Mouse (Mus musculus) kidney, embryonic 16.5 days (tissue): ENCODE measurements around the gene Rab14. TPM values are rescaled to one million over a fixed set of nuclear protein-coding genes. Genes with fewer than 3 reads are reported as not detected.
A peak's percentile ranks its signal among the peaks of the same experiment; 100 is the strongest.

ENCODE experiments used
- ATAC-seq: fragments of 200-750 bp; cut with Nextera tagmentation; 2 replicates; pipeline ENCODE4 v1.8.0; 2017; ENCODE audit warnings: moderate TSS enrichment; ENCODE audit not compliant: low FRiP score, low TSS enrichment
- H3K27ac ChIP-seq: fragments of 300-500 bp; sonication (generic); 2 replicates; pipeline ENCODE4 v1.5.1; 2014; ENCODE audit warnings: low read length
- H3K27me3 ChIP-seq: fragments of 300-500 bp; sonication (generic); 2 replicates; pipeline ENCODE4 v1.6.1; 2014; ENCODE audit warnings: low read length, control low read depth, mixed read lengths; ENCODE audit not compliant: insufficient read depth
- H3K36me3 ChIP-seq: fragments of 300-500 bp; sonication (generic); 2 replicates; pipeline ENCODE4 v1.6.1; 2014; ENCODE audit warnings: low read length, control low read depth, mixed read lengths; ENCODE audit not compliant: insufficient read depth
- H3K4me1 ChIP-seq: fragments of 300-500 bp; sonication (generic); 2 replicates; pipeline ENCODE4 v1.6.1; 2014; ENCODE audit warnings: low read length, control low read depth, mixed read lengths; ENCODE audit not compliant: insufficient read depth
- H3K4me2 ChIP-seq: fragments of 300-500 bp; sonication (generic); replicated peaks from 2 replicates; pipeline ENCODE4 v1.6.1; 2014; ENCODE audit warnings: low read depth, low read length
- H3K4me3 ChIP-seq: fragments of 300-500 bp; sonication (generic); 2 replicates; pipeline ENCODE4 v1.5.1; 2014; ENCODE audit warnings: mild to moderate bottlenecking, low read length
- H3K9ac ChIP-seq: fragments of 300-500 bp; sonication (generic); replicated peaks from 2 replicates; pipeline ENCODE4 v1.6.1; 2014; ENCODE audit warnings: low read length
- H3K9me3 ChIP-seq: fragments of 300-500 bp; sonication (generic); 2 replicates; pipeline ENCODE4 v1.6.1; 2016; ENCODE audit warnings: low read length, control low read depth
- WGBS: fragments of 180-500 bp; shearing (Covaris S2); extraction: QIAGEN DNeasy Blood & Tissue Kit; methylation state at CpG from one replicate; pipeline ENCODE4 v1.1.7; 2014; 5-methylcytosine and 5-hydroxymethylcytosine counted together
- polyA plus RNA-seq: library from polyadenylated mRNA; unstranded; fragments of >200 nt; fragmentation: Nextera tagmentation; extraction: Ambion mirVana; gene quantifications from 2 replicates; pipeline ENCODE4 v1.2.1, GENCODE M21; 2015

Rab14 gene
- polyA plus RNA-seq, 1 experiment from 2014 or later, result 309 TPM

GRCm38 (mm10) chr2:35224285-35224684, 23.4 kb upstream of the Rab14 start:
- no peaks in the 10 kb centered on the region for H3K27me3 ChIP-seq
- H3K36me3 ChIP-seq, result no peaks in the 10 kb centered on the region
- H3K9me3 ChIP-seq, result no peaks in the 10 kb centered on the region
- WGBS, result 84% methylated on average over 15 of the region's 15 CpGs
- no peak overlapping the region for H3K4me3 ChIP-seq
- peaks cover 6% of the 10 kb centered on the region; the same call in 1 of the 2 replicates for H3K4me1 ChIP-seq
- no peak overlapping the region for H3K9ac ChIP-seq
- H3K4me2 ChIP-seq, result no peak overlapping the region
- no peak for ATAC-seq
- H3K27ac ChIP-seq, result no peak overlapping the region

GRCm38 (mm10) chr2:35222822-35223391, 22.0 kb upstream of the Rab14 start:
- H3K27me3 ChIP-seq, result no peaks in the 10 kb centered on the region
- ATAC-seq, result no peak
- WGBS, result 31% methylated on average over 6 of the region's 6 CpGs

GRCm38 (mm10) chr2:35218736-35219135, 17.8 kb upstream of the Rab14 start:
- H3K9me3 ChIP-seq, result no peaks in the 10 kb centered on the region
- no peaks in the 10 kb centered on the region for H3K36me3 ChIP-seq
- no peak for ATAC-seq
- WGBS, result 97% methylated on average over 3 of the region's 3 CpGs
- peaks cover 15% of the 10 kb centered on the region for H3K4me1 ChIP-seq
- H3K27ac ChIP-seq, result no peak overlapping the region
- H3K9ac ChIP-seq, result no peak overlapping the region
- H3K4me3 ChIP-seq, result no peak overlapping the region
- H3K27me3 ChIP-seq, result no peaks in the 10 kb centered on the region
- H3K4me2 ChIP-seq, result no peak overlapping the region

More at GRCm38 (mm10) chr2:35222822-35223391, 22.0 kb upstream of the Rab14 start:
- H3K9me3 ChIP-seq, result no peaks in the 10 kb centered on the region
- H3K27ac ChIP-seq, result no peak overlapping the region
- no peaks in the 10 kb centered on the region for H3K36me3 ChIP-seq
- H3K9ac ChIP-seq, result no peak overlapping the region
- H3K4me3 ChIP-seq, result no peak overlapping the region
- H3K4me2 ChIP-seq, result no peak overlapping the region
- H3K4me1 ChIP-seq, result peaks cover 6% of the 10 kb centered on the region; the same call in 1 of the 2 replicates

GRCm38 (mm10) chr2:35216701-35217100, 15.8 kb upstream of the Rab14 start:
- no peaks in the 10 kb centered on the region for H3K36me3 ChIP-seq
- ATAC-seq, result no peak
- no peak overlapping the region for H3K9ac ChIP-seq
- H3K4me2 ChIP-seq, result no peak overlapping the region
- 62% methylated on average over 2 of the region's 2 CpGs for WGBS
- H3K4me1 ChIP-seq, result peaks cover 9% of the 10 kb centered on the region
- H3K9me3 ChIP-seq, result no peaks in the 10 kb centered on the region
- H3K4me3 ChIP-seq, result no peak overlapping the region
- no peak overlapping the region for H3K27ac ChIP-seq
- H3K27me3 ChIP-seq, result no peaks in the 10 kb centered on the region

- no peaks in the 10 kb centered on the region for H3K36me3 ChIP-seq
- ATAC-seq, result peak; percentile 28; the same call in 1 of the 2 replicates
- peak overlapping the region; percentile 76 for H3K27ac ChIP-seq
- H3K9me3 ChIP-seq, result no peaks in the 10 kb centered on the region
- no peaks in the 10 kb centered on the region for H3K27me3 ChIP-seq
- 52% methylated on average over 14 of the region's 14 CpGs for WGBS
- H3K4me2 ChIP-seq, result peak overlapping the region; percentile 48; the same call in 1 of the 2 replicates
- H3K9ac ChIP-seq, result no peak overlapping the region; the same call in 1 of the 2 replicates
- H3K4me3 ChIP-seq, result no peak overlapping the region
- peaks cover 9% of the 10 kb centered on the region for H3K4me1 ChIP-seq
These were observed 14.4 kb upstream of the Rab14 start for GRCm38 (mm10) chr2:35215363-35215762.

- peaks cover 9% of the 10 kb centered on the region for H3K4me1 ChIP-seq
- H3K4me3 ChIP-seq, result 0 out of 2 replicates have a peak overlapping the region, but pooled peaks have one; percentile 11
- H3K27me3 ChIP-seq, result no peaks in the 10 kb centered on the region
- peak overlapping the region; percentile 47 for H3K9ac ChIP-seq
- WGBS, result 5% methylated on average over 12 of the region's 12 CpGs
- ATAC-seq, result peak; percentile 93
- H3K9me3 ChIP-seq, result no peaks in the 10 kb centered on the region
- peak overlapping the region; percentile 48 for H3K4me2 ChIP-seq
- H3K36me3 ChIP-seq, result no peaks in the 10 kb centered on the region
- H3K27ac ChIP-seq, result peak overlapping the region; percentile 76
These were observed 14.0 kb upstream of the Rab14 start for GRCm38 (mm10) chr2:35214881-35215358.

GRCm38 (mm10) chr2:35213345-35213910, 12.5 kb upstream of the Rab14 start:
- peaks cover 9% of the 10 kb centered on the region for H3K4me1 ChIP-seq
- H3K4me3 ChIP-seq, result no peak overlapping the region
- H3K36me3 ChIP-seq, result no peaks in the 10 kb centered on the region
- H3K9ac ChIP-seq, result no peak overlapping the region
- H3K9me3 ChIP-seq, result no peaks in the 10 kb centered on the region
- no peak overlapping the region for H3K27ac ChIP-seq
- no peak for ATAC-seq
- H3K4me2 ChIP-seq, result no peak overlapping the region
- 72% methylated on average over 12 of the region's 12 CpGs for WGBS
- no peaks in the 10 kb centered on the region for H3K27me3 ChIP-seq

GRCm38 (mm10) chr2:35211681-35212080, 10.8 kb upstream of the Rab14 start:
- no peak for ATAC-seq
- no peak overlapping the region for H3K27ac ChIP-seq
- H3K36me3 ChIP-seq, result no peaks in the 10 kb centered on the region
- H3K4me3 ChIP-seq, result no peak overlapping the region
- no peak overlapping the region for H3K4me2 ChIP-seq
- no peak overlapping the region for H3K9ac ChIP-seq
- WGBS, result 80% methylated on average over 3 of the region's 3 CpGs
- no peaks in the 10 kb centered on the region for H3K27me3 ChIP-seq
- no peaks in the 10 kb centered on the region for H3K9me3 ChIP-seq
- H3K4me1 ChIP-seq, result peaks cover 9% of the 10 kb centered on the region

- whole genome bisulfite sequencing, result 60% methylated on average over 8 of the region's 8 CpGs
- Histone ChIP-seq H3K4me3 (no peak overlapping the region), H3K27ac (no peak overlapping the region), H3K4me2 (no peak overlapping the region), H3K27me3 (no peaks in the 10 kb centered on the region), H3K9ac (no peak overlapping the region), H3K4me1 (no peaks in the 10 kb centered on the region), H3K36me3 (no peaks in the 10 kb centered on the region), H3K9me3 (no peaks in the 10 kb centered on the region)
- ATAC-seq, result no peak
These were observed 8.2 kb upstream of the Rab14 start for GRCm38 (mm10) chr2:35208931-35209665.

- Histone ChIP-seq H3K4me1 (no peaks in the 10 kb centered on the region), H3K27ac (no peak overlapping the region), H3K9ac (no peak overlapping the region), H3K27me3 (no peaks in the 10 kb centered on the region), H3K4me2 (no peak overlapping the region), H3K36me3 (no peaks in the 10 kb centered on the region), H3K4me3 (no peak overlapping the region), H3K9me3 (no peaks in the 10 kb centered on the region)
- peak; percentile 19; the same call in 1 of the 2 replicates for ATAC-seq
- 73% methylated on average over 3 of the region's 3 CpGs for WGBS
These were observed 7.1 kb upstream of the Rab14 start for GRCm38 (mm10) chr2:35208054-35208453.
